Mouse (Mus musculus): ENCODE measurements around the gene Reln.

The Reln gene

DNA sequence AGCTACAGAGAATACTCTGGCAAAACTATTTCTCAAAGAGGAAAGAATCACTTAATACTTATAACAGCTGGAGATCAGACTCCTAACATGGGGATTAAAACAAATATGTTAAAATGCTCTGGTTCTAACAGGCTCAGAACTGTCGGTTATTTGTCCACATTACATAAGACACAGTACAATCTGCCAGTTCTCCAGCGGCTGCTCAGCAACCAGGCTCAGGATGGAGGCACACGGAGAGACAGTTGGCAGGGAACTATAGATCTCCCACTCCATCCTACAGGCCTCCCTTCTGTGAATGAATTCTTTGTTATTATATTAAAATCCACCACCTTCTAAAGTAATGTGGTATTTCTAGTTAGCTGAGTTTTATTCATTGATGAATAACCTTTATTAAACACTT is 37.4 kb downstream of the Reln start:
- DNase-seq, result peak; percentile 76

- no peak for DNase-seq
These were observed 40.8 kb downstream of the Reln start for GRCm38 (mm10) chr5:22303709-22304108.

- no peak for DNase-seq
These were observed 42.2 kb downstream of the Reln start for GRCm38 (mm10) chr5:22302309-22302708.

DNA sequence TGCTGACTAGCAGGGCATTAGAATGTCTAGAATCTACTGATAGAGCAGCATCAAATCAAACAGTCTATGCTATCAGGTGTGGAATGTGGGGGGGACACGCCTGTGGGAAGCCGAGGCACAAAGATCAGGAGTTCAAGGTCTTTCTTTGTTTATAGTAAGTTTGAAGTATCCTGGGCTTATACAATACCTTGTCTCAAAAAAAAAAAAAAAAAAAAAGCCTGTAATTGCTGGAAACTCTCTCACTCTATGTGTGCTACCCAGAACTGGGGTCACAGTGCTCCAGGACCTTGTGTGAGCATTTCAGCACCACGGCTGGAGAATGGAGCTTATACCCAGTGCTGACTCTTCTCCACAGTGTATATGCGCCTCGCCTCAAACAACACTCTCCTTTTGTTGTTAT is 43.7 kb downstream of the Reln start:
- DNase-seq, result no peak

DNA sequence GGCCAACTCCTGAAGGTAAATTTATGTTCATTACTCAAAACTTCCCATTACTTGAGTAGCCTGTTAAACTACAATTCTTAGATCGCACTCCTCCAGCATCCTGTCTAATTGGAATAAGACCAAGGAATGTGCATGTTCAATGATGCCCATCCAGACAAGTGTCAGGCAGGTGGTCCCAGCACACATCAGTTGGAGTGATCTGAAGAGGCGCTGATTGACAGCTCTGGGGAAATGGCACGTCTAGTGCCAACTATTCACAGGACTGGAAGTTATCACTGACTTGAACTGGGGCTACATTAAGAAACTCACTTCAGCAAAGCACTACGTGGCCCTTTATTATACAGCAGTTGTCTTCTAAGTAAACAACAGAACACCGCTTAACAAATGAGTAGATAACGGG is 44.5 kb downstream of the Reln start:
- DNase-seq, result no peak

DNA sequence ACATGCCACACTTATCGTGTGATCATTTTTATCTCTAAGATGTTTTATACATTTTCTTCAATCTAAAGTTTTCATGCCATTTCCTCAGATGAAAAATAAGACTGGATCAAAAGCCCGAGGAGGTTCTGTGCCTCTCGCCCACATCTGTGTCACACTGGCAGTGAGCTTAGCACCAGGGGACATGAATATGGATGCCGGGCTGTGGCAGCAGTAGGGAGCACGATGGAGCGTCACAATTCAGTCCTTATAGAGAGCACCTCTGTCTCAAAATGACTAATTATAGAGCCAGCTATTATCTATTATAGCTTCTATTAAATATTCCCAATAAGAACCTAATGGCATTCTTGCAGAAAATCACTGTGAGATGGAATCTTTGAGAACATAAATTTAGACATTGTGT is 49.3 kb downstream of the Reln start:
- DNase-seq, result no peak

GRCm38 (mm10) chr5:22291409-22291808 is 53.1 kb downstream of the Reln start:
- no peak for DNase-seq

GRCm38 (mm10) chr5:22285396-22285795 is 59.1 kb downstream of the Reln start:
- DNase-seq, result no peak

GRCm38 (mm10) chr5:22282141-22282665 is 62.3 kb downstream of the Reln start:
- DNase-seq, result no peak

DNA sequence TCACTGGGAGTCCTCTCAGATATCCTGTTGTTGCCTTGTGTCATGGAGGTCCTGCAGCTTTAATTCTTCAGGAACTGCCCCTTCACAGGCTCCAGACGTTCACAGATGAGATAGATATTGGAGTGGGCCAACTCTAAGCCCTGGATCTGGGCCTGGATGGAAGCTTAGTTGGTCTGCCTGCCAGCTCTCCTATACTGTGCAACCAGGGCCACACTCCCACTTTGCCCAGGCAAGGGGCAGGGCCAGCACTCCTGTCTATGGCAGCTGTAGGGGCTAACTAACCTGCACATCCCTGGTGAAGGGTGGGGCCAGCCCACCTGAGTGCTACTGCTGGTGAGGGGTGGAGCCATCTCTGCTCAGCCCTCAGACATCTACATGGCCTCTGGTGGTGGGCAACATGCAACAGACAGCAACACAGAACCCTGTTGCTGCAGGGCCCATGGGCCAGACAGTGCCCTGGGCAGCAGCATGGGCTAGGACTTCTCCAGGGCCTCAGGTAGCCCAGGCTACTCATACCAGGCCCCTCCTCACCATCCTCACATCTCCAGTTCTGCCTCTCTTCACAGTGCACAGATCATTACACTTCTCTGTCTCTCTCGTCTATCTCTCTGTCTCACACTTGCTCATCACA is 63.9 kb downstream of the Reln start:
- DNase-seq, result no peak

DNA sequence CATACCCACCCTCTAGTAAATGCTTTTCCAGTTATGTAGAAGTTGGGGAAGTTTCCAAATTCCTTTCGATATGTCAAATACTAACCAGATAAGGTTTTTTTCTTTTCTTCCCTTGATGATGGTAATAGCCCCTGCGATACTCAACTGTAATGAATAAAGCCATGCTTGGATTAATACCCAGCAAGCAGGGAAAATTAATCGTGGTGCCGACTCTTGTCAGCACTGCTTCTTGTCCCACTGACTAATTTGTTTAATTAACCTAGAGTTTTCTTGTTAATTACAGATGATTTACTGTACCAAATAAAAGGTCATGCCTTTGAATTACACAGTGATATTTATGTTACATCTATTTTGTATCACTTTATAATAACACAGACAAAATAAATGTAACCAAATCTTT is 65.3 kb downstream of the Reln start:
- no peak for DNase-seq

GRCm38 (mm10) chr5:22274134-22274533 is 70.4 kb downstream of the Reln start:
- no peak for DNase-seq

DNA sequence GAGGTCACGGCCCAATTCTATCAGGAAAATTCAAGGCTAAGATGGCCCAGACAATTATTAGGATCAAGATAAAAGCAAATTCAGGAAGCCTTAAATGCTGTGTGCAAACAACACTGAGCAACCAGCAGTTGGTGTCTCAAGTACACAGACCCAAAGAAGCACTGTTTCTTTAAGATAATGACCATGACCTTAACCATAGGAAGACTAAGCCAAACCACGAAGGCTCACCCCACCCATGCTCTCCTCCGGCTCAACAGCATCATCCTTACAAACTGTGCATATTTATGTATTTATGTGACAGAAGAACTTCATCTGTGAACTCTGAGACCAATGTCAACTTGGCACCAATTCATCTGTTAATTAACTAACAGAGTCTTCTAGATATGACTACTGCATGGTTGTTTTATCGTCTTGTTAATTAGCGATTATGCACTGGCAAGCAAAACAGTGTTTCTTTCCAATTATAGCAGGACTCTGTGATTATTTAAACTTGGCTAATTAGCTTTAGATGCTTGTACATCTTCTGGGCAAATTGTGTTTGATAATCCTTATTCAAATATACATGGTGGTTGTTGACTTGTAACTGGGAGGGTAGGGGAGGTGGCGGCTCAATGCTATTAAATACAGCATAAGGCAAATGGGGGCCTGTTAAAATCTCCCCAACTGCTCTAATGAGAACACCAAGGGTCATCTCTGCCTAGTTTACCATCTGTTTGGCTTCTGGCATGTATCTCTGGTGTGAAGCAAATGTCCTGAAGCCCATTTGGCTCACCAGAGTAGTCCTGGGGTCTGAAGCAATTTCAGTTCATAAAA is 77.8 kb downstream of the Reln start:
- DNase-seq, result no peak

- DNase-seq, result no peak
These were observed 82.1 kb downstream of the Reln start for GRCm38 (mm10) chr5:22262351-22262765.

DNA sequence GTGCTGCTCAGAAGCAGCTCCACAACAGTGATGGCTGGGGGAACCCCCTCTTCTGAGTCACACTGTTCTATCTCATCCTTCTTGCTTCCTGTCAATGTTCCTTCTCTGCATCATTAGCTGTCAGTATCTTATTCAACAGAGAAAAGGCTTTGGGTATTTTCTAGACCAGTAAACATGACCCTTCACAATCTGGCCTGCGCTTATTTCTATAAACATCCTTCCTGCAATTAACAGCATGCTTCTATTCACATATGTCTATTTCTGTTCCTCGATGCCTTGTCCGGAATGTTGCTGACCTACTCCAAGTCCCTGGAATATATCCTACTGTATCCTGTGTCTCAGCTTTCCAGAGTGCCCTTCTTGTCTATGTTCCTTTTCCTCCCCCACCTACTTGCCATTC is 89.2 kb downstream of the Reln start:
- DNase-seq, result no peak

DNA sequence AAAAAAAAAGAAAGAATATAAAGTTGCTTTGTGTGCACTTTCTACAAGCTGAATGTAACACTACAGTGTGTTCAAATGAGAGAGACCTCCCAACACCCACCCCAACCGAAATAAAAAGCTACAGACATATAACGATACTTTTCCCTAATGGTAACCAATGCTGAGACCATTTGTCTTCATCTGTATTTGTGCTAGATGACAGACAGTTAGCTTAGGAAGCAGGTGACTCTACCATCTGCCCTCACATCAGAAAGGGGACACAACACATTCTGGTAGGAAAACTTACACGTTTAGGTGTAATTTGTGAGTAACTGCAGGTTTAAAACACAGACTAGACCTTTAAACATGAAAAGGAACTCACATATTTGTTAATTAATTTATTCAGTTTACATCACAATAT is 90.6 kb downstream of the Reln start:
- no peak for DNase-seq

GRCm38 (mm10) chr5:22253318-22253717 is 91.2 kb downstream of the Reln start:
- DNase-seq, result no peak

DNA sequence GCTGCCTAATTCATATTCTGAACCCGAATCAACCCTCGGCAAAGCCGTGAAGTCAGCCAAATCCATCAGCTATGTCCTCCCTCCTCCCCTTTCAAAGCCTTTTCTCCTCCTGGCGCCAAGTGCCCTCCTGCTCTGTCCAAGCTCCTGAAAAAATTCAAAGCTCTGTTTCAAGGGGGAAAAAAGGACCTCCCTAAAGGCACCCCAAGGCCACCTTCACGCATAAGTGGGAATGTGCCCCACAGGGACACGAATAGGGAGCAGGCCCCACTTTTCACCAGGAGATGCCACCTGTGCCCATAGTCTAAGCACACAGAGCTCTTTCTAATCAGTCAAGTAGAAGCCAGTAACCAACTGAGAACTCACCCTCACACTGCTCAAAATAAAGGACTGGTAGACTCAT is 96.7 kb downstream of the Reln start:
- DNase-seq, result no peak

GRCm38 (mm10) chr5:22245056-22245455 is 99.4 kb downstream of the Reln start:
- peak; percentile 5 for DNase-seq

DNA sequence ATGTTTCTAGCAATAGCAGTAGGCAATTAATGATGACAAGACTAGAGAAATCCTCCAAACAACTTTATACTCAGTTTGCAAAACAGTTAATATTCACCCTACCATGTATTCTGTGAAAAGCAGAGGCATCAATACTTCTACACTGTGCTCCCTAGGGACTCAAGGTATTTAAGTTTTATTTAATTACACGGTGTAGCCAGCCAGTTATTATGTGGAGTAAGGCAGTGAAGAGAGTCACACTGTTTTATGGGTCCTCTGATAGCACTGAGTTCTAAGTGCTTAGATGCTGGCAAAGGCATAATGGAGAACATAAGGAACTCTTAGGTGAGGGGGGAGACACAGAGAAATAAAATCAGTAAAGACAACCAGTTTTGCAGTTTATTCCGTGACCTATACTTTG is 101.0 kb downstream of the Reln start:
- no peak for DNase-seq

GRCm38 (mm10) chr5:22241560-22241959 is 102.9 kb downstream of the Reln start:
- no peak for DNase-seq

- no peak for DNase-seq
These were observed 107.7 kb downstream of the Reln start for GRCm38 (mm10) chr5:22236801-22237200.

- DNase-seq, result no peak
These were observed 120.0 kb downstream of the Reln start for GRCm38 (mm10) chr5:22224515-22224914.

- DNase-seq, result no peak
These were observed 120.6 kb downstream of the Reln start for GRCm38 (mm10) chr5:22223940-22224339.
